Mouse (Mus musculus) kidney, adult 2 months (tissue): ENCODE data around the gene Myom3.

Experiments
- CTCF ChIP-seq: fragments of 200-500 bp; conservative IDR thresholded peaks from 2 replicates; pipeline ENCODE4 v1.5.1; 2011; ENCODE audit warnings: low read depth, mild to moderate bottlenecking, control low read depth, low read length, moderate library complexity, mixed read lengths; ENCODE audit not compliant: insufficient read depth, insufficient read length
- POLR2A ChIP-seq: fragments of 200-500 bp; IDR thresholded peaks from one replicate; pipeline ENCODE4 v1.6.1; 2011; ENCODE audit warnings: low read depth, low read length, control low read depth

- TF ChIP-seq CTCF (0 out of 2 replicates have a peak, but pooled peaks have one; percentile 24), POLR2A (no peak)
Measured at GRCm38 (mm10) chr4:135750896-135751295, 8.6 kb upstream of the Myom3 start.
